Mouse (Mus musculus): Measurements from ENCODE around the gene Eml4.

Eml4 gene

DNA sequence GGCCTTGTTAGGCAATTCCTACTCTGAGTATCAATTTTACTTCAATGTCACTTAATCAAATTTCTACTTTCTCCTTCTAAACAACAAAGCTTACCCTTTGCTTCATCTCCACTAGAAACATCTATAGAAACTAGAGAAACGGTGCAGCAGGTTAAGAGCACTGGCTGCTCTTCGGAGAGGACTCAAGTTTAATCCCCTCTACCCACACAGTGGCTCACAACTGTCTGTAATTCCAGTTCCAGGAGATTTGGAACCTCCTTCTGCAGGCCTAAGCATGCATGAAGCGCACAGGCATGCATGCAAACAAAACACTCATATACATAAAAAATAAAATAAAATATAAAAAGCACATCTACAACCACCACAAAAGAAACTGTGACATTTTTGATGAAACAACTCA is 161.4 kb downstream of the Eml4 start:
- DNase-seq = no peak

DNA sequence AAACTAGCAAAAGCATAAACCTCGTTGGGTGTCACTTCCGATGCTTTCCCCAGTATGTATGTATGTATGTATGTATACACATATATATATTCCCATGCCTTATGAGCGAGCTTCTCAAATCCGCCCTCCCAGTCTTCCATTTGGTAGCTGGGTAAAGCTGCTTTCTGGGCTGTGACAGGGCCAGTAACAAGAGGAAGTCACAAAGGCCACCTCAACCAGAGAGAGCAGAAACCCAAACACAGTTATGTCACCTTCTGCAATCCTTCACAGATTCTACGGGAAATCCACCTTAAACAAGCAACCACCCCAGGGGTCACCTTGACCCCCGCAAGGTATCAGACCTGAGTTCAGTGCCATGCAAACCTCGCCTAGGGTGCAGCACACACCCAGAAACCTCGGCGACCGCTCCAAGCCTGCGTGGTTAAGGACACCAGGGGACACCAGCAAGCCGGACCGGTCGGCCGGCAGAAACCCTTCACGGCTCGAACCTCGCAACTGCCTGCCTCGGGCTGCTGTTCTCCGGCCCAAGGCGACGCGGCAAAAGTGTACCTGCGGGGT is 163.0 kb downstream of the Eml4 start:
- no peak for DNase-seq

- DNase-seq = peak; percentile 83
Measured at GRCm38 (mm10) chr17:83514213-83514701, 163.5 kb downstream of the Eml4 start.

DNA sequence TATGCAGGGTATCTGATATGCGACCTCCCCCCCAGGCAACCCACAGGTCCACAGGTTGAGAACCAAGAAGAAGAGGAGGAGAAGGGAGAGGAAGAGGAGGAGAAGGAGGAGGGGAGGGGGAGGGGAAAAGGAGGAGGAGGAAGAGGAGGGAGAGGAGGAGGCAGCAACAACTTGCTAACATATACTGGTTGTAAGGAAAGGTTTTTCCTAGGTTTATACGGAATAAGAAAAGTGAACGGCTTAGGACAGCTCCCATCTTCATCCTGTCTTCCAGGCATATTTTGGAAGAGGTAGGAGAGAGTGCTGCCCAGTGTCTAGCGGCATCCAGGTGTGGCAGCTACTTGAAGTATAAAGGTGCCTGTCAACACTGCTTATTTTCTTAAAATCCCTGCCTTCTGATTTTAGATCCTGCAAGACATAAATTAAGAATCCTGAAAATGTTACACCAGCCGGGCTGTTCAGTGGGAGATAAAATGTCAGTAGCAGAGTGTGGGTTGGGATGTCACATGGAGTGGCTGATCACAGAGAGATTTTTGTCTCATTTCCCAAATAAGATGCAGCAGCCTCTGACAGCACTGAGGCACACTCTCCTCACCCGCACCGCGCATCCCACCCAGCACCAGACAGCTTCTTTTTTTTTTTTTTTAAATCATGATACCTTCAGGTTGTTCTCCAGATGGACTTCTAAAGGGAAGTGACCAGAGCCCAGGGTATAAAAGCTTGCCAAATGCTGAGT is 166.7 kb downstream of the Eml4 start, which contains the start of gene Cox7a2l:
Gene Cox7a2l, minus strand, starts transcription at position 51 of the 736 bp plus-strand sequence.
- DNase-seq = no peak

GRCm38 (mm10) chr17:83521881-83522280 is 171.2 kb downstream of the Eml4 start:
- DNase-seq = no peak

DNA sequence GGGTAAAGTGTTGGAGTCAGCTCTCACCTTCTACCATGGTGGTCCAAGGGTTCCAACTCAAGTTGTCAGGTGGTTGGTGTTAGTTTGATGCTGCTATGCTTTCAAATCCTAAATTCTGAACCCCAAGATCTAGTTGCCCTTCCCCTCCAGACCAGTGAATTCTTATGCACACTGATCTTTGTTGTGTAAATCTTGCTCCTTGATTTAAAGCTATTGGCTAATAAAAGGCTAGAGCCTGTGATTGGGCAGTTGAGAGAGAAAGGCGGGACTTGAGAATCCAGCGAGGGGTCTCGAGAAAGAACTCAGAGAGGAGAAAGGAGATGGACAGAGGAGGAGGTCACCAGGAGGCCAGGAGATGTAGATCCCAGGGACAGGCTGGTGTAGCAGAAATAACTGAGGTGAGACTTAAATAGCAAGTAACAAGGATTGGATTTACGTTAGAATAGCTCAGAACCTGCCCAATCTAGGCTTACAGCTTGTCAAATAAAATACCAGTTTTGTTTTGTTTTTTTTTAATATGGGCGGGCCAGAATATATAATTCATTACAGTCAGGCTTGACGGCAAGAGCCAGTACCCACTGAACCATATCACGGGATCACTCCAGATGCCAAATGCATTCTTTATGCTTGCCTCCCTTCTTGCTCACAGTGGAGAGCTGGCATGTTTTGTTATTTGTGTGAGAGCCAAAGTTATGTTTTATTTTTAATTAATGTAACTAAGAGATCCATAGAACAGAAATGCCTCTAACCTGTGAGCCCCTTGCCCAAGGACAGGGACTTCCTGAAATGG is 172.1 kb downstream of the Eml4 start:
- DNase-seq = no peak

DNA sequence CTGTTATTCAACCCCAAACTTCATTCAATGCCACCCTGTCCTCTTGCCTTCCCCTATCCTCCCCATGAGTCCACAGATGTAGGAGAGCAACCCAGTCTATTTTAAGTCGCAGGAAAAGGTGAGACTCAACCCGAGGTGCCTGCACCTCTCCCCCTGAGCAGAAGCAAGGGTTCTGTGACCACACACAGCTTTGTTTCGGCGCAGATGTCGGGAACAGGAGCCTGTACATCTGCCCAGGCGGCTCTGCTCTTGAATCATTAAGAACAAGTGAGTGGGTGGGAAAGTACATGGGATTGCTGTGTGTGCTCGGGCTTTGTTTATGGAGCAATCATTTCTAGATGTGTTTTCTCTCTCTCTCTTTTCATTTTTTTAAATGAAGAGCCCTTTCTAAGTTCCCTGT is 174.0 kb downstream of the Eml4 start:
- DNase-seq = no peak

DNA sequence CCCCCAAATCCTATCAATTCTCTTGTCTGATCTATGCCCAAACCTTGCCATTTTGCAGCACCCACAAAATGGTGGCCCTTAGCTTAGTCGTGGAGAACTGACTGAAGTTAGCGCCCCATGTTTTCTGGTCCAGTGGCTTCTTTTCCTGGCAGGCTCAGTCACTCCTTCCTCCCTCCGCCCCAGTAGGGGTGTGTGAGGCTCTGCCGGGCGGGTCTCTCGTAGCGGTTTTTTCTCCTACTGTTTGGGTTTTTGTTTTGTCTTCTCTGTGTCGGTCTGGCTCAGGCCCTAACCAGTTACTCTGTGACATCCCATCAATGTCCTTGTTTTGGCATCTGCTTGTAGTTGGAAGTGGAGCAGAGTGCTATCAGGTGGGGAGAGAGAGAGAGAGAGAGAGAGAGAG is 174.9 kb downstream of the Eml4 start:
- DNase-seq = no peak

GRCm38 (mm10) chr17:83526091-83526561 is 175.4 kb downstream of the Eml4 start:
- DNase-seq = no peak

GRCm38 (mm10) chr17:83526624-83527532 is 176.1 kb downstream of the Eml4 start:
- no peak for DNase-seq

- DNase-seq = no peak
Measured at GRCm38 (mm10) chr17:83527651-83528381, 177.1 kb downstream of the Eml4 start.

All from right cerebral cortex, postnatal 4 days (tissue).